Mouse (Mus musculus) v-Abl transformed pro-B cells (cell line): ENCODE measurements at regions not wholly inside any gene's neighbourhood (a gene's known extent, or its start where the extent isn't known, plus 50 kb on each side); places are given as distances from the start of the nearest gene placed in this dataset.
"Not testable (repeated sequence)": the region's sequence is repeated elsewhere in the genome, so short reads cannot be mapped to it uniquely, and the experiment has no call there.

Source experiments
- in situ Hi-C, 2 experiments: fragments of 400-800 bp; cut with MboI; formaldehyde crosslinking; loops; one replicate each; pipeline ENCODE4 v1.15.1; 2025; ENCODE audit not compliant: unreplicated experiment in 2 of 2

DNA sequence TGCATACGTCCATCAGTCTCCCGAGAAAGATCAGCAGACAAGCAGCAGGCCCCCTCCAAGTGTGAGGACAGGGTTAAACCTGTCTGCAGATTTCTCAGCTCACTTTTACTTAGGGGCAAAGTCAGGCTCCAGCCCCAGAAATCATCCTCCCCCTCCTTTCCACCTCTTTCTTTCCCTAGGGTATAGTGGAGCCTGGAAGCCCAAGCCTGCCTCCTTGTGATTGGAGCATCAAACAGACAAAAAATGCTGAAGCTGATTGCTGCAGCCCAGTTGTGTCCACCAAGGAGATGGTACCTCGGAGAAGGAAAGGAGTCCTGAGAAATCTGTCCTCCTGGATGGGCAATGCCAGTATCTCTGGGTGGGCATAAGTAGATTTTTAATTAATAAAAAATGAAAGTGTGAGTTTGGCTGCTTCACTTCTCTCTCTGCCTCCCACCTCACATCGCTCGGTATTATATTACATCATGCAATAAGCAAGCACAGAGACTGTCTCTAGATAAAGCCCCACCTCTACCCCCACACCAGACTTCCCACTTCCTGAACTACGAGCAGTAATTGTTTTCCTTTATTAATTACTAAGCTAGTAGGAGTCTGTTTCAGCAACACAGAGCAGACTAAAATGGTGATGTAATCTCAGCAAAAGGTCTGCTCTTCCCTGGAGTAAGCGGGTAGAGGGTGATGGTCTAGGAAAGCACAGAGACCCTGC, 105.2 kb upstream of the Fhl2 start:
- in situ Hi-C loops = loop anchor here (5.0 to 10.0 kb wide), 5 partner anchors 143 to 440 kb away; partner anchors contain the start of gene Nck2 (in 1 of the 2)

GRCm38 (mm10) chr1:43302657-43303056, 105.9 kb upstream of the Fhl2 start:
- in situ Hi-C loops = loop anchor here (5.0 to 10.0 kb wide), 5 partner anchors 142 to 440 kb away; partner anchors contain the start of gene Nck2 (in 1 of the 2)

GRCm38 (mm10) chr1:43305349-43306278, 108.8 kb upstream of the Fhl2 start:
- in situ Hi-C loops = loop anchor here in 1 of 2 experiments (10.0 kb wide), 1 partner anchor 139 kb away; the partner anchor contains the start of gene Nck2

- in situ Hi-C loops = no loop called here
Measured at GRCm38 (mm10) chr1:43310711-43311695, 114.2 kb upstream of the Fhl2 start.

- in situ Hi-C loops = not testable (repeated sequence)
Measured at GRCm38 (mm10) chr1:43316331-43316730, 119.5 kb upstream of the Fhl2 start.

DNA sequence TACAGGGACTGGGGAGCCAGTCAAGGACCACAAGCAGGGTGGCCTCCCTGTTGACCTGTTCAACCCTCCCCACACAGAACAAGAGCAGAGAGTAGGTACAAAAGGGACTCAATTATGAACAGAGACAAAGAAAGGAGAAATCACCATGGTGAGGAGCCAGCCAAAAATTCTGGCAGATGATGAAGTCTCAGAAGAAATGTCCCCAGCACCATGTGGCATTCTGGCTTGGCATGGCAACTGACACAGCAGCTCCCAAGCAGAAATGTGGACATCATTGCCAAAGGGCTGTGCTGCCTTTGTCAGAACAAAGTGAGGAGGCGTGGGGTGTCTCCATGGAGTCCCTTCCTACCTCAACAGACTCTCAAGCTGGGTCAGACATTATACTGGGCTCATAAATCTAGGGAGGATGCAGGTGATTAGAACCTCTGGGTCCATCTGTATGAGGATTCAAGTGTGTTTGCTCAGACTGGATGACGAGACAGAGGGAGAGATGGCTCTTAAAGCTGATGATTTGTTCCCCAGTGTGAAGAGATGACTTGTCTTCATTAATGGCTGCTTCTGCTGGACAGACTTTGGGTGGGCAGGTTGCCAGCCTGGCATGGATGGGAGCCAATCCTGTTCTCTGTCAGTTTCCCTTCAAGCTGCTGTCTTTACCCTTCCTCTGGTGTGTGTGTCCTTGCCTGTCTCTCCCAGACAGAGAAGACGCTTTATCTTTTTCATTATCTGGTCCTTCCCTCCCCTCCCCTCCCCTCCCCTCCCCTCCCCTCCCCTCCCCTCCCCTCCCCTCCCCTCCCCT, 120.5 kb upstream of the Fhl2 start:
- in situ Hi-C loops = no loop called here

GRCm38 (mm10) chr1:43333488-43333887, 110.9 kb upstream of the Nck2 start:
- in situ Hi-C loops = not testable (repeated sequence)

- in situ Hi-C loops = no loop called here
Measured at GRCm38 (mm10) chr1:43337168-43337784, 107.1 kb upstream of the Nck2 start.

GRCm38 (mm10) chr1:43338096-43338915, 106.1 kb upstream of the Nck2 start:
- in situ Hi-C loops = no loop called here

- in situ Hi-C loops = no loop called here
Measured at GRCm38 (mm10) chr1:43342848-43343247, 101.5 kb upstream of the Nck2 start.

GRCm38 (mm10) chr1:43343410-43343809, 101.0 kb upstream of the Nck2 start:
- in situ Hi-C loops = no loop called here

- in situ Hi-C loops = no loop called here
Measured at GRCm38 (mm10) chr1:43344001-43344400, 100.4 kb upstream of the Nck2 start.

GRCm38 (mm10) chr1:43347152-43347551, 97.2 kb upstream of the Nck2 start:
- in situ Hi-C loops = no loop called here

DNA sequence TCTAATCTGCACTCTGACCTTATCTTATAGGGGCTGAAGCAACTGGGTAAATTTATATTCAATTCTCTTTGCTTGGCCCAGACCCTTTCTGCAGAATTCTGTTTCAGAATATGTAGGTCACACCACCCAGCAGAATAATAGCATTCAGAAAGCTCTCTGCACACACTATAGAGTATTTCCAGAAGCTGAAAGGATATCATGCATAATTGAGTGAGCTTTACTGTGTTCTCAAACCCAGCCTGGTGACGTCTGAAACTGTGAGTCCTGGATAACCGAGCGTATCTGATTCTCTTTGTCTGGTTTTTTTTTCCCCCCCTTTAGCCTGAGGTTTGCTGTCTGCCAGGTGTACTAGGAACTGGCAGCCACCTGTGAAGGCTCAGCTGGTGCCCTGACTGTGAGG, 94.4 kb upstream of the Nck2 start:
- in situ Hi-C loops = no loop called here

GRCm38 (mm10) chr1:43358191-43358590, 86.2 kb upstream of the Nck2 start:
- in situ Hi-C loops = no loop called here

DNA sequence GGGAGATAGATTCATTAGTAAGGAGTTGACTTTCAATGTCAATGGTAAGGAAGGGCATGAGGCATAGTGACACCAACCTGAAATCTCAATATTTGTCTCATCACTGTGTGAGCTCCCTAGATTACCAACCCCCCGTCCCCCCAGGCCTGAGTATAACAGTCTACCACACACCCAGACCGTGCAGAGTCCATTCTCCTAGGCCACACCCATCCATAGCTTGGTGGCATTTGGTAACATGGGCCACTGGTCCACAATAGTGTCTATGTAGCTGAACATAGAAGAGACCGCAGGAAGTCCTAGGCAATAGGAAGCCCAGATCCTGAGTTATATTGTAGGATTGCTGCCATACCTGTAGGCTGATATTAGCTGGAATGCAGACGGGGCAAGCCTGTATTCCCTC, 84.7 kb upstream of the Nck2 start:
- in situ Hi-C loops = loop anchor here in 1 of 2 experiments (10.0 kb wide), 1 partner anchor 185 kb away; no protein-coding TSS in a partner anchor

DNA sequence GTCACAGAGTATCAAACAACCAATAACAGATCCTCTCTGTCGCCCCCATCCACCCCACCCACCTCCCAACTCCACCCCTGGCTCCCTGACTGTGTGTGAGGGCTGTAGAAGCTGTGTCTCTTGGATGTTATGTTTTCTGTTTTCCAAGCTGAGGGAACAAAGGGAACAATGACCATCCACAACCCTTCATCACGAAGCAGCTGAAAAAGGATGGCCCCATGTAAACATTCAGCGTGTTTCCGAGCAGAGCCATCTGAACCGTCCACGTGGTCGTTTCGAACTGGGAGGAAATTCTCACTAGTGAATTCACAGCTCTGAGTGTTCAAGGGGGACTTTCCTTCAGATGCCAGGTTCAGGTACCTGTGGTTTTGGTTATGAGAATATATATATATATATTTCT, 84.1 kb upstream of the Nck2 start:
- in situ Hi-C loops = loop anchor here in 1 of 2 experiments (10.0 kb wide), 1 partner anchor 185 kb away; no protein-coding TSS in a partner anchor

DNA sequence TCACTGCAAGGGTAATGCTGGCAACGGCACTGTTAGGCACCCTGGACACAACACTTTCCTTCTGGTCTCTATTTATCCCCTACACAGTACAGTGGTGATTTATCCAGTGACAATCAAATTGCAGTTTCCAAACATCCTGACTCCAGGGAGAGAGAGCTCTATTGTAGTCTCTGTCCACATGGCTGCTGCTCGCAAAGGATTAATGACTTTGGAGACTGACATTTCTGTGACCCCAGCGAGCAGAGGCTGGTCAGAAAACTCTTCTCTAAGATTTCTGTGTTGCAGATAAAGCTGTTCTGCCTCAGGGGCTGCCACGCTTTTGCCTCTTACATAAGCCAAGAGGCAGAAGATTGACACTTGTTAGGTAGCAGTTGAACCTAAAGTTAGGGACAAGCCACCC, 83.6 kb upstream of the Nck2 start:
- in situ Hi-C loops = loop anchor here in 1 of 2 experiments (10.0 kb wide), 1 partner anchor 184 kb away; no protein-coding TSS in a partner anchor
